Mouse (Mus musculus): Measurements from ENCODE around the gene Tle4. TPM values are rescaled to one million over a fixed set of nuclear protein-coding genes. Genes with fewer than 3 reads are reported as not detected.

The Tle4 gene
- total and polyA plus RNA-seq, 3 experiments, result 18.9 to 27.7 (median 23.4) TPM

DNA sequence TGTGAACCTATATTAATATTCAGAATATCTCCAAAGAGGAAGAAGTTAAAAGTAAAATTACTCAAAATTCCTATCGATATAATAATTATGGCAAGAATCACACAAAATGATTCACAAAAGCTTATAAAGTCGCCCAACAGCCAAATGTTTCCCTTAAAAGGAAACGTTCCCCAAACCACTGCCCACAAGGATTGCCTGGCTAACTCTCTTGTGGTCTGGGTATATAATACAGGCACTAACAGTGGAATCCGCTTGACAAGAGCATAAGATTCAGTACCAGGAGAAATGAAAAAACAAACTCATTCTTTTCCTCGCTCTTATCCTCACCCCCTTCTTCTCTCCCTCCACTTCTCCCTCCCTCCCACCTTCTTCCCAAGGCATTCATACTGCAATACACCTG lies 19.2 kb downstream of the Tle4 start:
- Histone ChIP-seq H3K4me3 (replicated peaks in 1 of 3; ENCODE audit: low read depth in 2 of 3, low read length in 2 of 3, poor library complexity in 1 of 3) (no peak overlapping the region), H3K27me3 (replicated peaks) (no peaks in the 10 kb centered on the region), H3K27ac (ENCODE audit: insufficient read depth, low read depth) (no peak overlapping the region), H3K9me3 (replicated peaks; ENCODE audit: low read length) (no peaks in the 10 kb centered on the region), H3K4me2 (ENCODE audit: insufficient read depth, low read depth, poor library complexity, severe bottlenecking) (no peak overlapping the region), H3K36me3 (replicated peaks in 1 of 2; ENCODE audit: control insufficient read depth in 1 of 2, insufficient read depth in 1 of 2, low read length in 1 of 2) (peaks cover 20 to 62% of the 10 kb centered on the region in 2 experiments), H3K79me2 (replicated peaks; ENCODE audit: control insufficient read depth, extremely low read depth, insufficient read depth, poor library complexity, severe bottlenecking) (peaks cover 57% of the 10 kb centered on the region), H3K9ac (ENCODE audit: insufficient read depth, low read depth) (no peak overlapping the region), H3K4me1 (ENCODE audit: control insufficient read depth in 1 of 2, insufficient read depth in 2 of 2) (peaks cover 3 to 20% of the 10 kb centered on the region in 2 experiments; a peak in 2 of 4 replicates)
- DNase-seq (ENCODE audit: extremely low read depth), result no peak
- in situ Hi-C loops (cut with MboI; ENCODE audit: low pct_ligation_motif_present, low pct_unique_long_range_greater_than_20kb, low sequenced_read_pairs), result loop anchor here (25.0 kb wide), 1 partner anchor 591 kb away; no protein-coding TSS in a partner anchor
- dilution Hi-C loops (cut with MboI; ENCODE audit: extremely low pct_ligation_motif_present, extremely low pct_unique_long_range_greater_than_20kb, low sequenced_read_pairs), result no loop called here
- TF ChIP-seq MEF2A (IDR thresholded peaks at IDR 0.05; ENCODE audit: borderline replicate concordance, low read depth, low read length) (no peak), SIN3A (IDR thresholded peaks at IDR 0.05; ENCODE audit: low read length) (no peak), ETS1 (conservative IDR thresholded peaks at IDR 0.05; ENCODE audit: low read depth, low read length) (no peak), IRF4 (IDR thresholded peaks at IDR 0.05; ENCODE audit: low read depth, low read length) (no peak), CHD2 (IDR thresholded peaks at IDR 0.05; ENCODE audit: low read length) (no peak), JUN (IDR thresholded peaks at IDR 0.05; ENCODE audit: insufficient read depth, low read depth, low read length) (no peak), ELF1 (IDR thresholded peaks at IDR 0.05; ENCODE audit: low read depth, low read length) (no peak), CHD1 (IDR thresholded peaks at IDR 0.05; ENCODE audit: low read depth, low read length) (no peak), PAX5 (IDR thresholded peaks at IDR 0.05; ENCODE audit: low read length) (no peak), USF2 (conservative IDR thresholded peaks at IDR 0.05; ENCODE audit: low read depth, low read length) (no peak), NELFE (IDR thresholded peaks at IDR 0.05; ENCODE audit: low read depth, low read length) (no peak), CTCF (conservative IDR thresholded peaks at IDR 0.05 in 1 of 2, IDR thresholded peaks at IDR 0.05 in 1 of 2; ENCODE audit: low read depth in 2 of 2, low read length in 2 of 2) (no peak), USF1 (IDR thresholded peaks at IDR 0.05; ENCODE audit: low read depth, low read length) (no peak), BHLHE40 (IDR thresholded peaks at IDR 0.05; ENCODE audit: low read depth, low read length) (no peak), KAT2A (IDR thresholded peaks at IDR 0.05; ENCODE audit: insufficient replicate concordance, low read length) (no peak), POLR2AphosphoS2 (IDR thresholded peaks at IDR 0.05; ENCODE audit: low read depth, low read length) (no peak), TCF12 (IDR thresholded peaks at IDR 0.05; ENCODE audit: low read depth, low read length) (no peak), GABPA (IDR thresholded peaks at IDR 0.05; ENCODE audit: insufficient replicate concordance, low read depth, low read length) (no peak), MAFK (IDR thresholded peaks at IDR 0.05; ENCODE audit: insufficient replicate concordance, low read length) (no peak)

DNA sequence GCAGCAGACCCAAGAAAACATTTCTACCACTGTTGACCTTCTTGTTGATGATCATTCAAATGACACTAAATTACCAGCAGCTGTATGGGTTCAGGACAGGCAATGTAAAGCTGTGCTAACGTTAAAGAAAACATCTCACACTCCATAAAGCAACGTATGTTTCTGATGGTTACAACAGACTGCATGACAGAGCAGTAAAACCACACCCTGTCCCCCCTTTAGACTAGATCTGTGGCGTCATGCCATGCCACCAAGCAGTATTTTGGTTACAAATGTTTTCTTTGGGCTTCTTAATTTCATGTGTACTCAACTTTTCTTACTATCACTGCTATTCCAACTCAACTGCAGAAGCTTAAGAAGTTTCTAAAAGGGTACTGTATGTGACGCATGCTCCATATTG lies 19.8 kb downstream of the Tle4 start:
- H3K4me3 ChIP-seq (replicated peaks in 1 of 3; ENCODE audit: low read depth in 2 of 3, low read length in 2 of 3, poor library complexity in 1 of 3), result no peak overlapping the region
- dilution Hi-C loops (cut with MboI; ENCODE audit: extremely low pct_ligation_motif_present, extremely low pct_unique_long_range_greater_than_20kb, low sequenced_read_pairs) (no loop called here), in situ Hi-C loops (cut with MboI; ENCODE audit: low pct_ligation_motif_present, low pct_unique_long_range_greater_than_20kb, low sequenced_read_pairs) (loop anchor here (25.0 kb wide), 1 partner anchor 591 kb away; no protein-coding TSS in a partner anchor)
- H3K4me1 ChIP-seq (ENCODE audit: control insufficient read depth in 1 of 2, insufficient read depth in 2 of 2), result peaks cover 3 to 20% of the 10 kb centered on the region in 2 experiments; a peak in 2 of 4 replicates
- TF ChIP-seq JUND (conservative IDR thresholded peaks at IDR 0.05; ENCODE audit: low read depth, low read length) (no peak), EP300 (IDR thresholded peaks at IDR 0.05; ENCODE audit: low read length) (no peak), SIN3A (IDR thresholded peaks at IDR 0.05; ENCODE audit: low read length) (no peak), RCOR1 (conservative IDR thresholded peaks at IDR 0.05; ENCODE audit: low read depth, low read length) (no peak), KAT2A (IDR thresholded peaks at IDR 0.05; ENCODE audit: insufficient replicate concordance, low read length) (no peak), MEF2A (IDR thresholded peaks at IDR 0.05; ENCODE audit: borderline replicate concordance, low read depth, low read length) (no peak), ZMIZ1 (IDR thresholded peaks at IDR 0.05; ENCODE audit: low read depth, low read length) (no peak), TBP (conservative IDR thresholded peaks at IDR 0.05; ENCODE audit: low read depth, low read length) (no peak), RAD21 (IDR thresholded peaks at IDR 0.05; ENCODE audit: low read depth, low read length) (no peak), TCF12 (IDR thresholded peaks at IDR 0.05; ENCODE audit: low read depth, low read length) (no peak), HCFC1 (IDR thresholded peaks at IDR 0.05; ENCODE audit: low read depth, low read length) (no peak), NELFE (IDR thresholded peaks at IDR 0.05; ENCODE audit: low read depth, low read length) (no peak)
- DNase-seq (ENCODE audit: extremely low read depth), result no peak
- no peak overlapping the region for H3K4me2 ChIP-seq (ENCODE audit: insufficient read depth, low read depth, poor library complexity, severe bottlenecking)
- no peaks in the 10 kb centered on the region for H3K27me3 ChIP-seq (replicated peaks)
- H3K36me3 ChIP-seq (replicated peaks in 1 of 2; ENCODE audit: control insufficient read depth in 1 of 2, insufficient read depth in 1 of 2, low read length in 1 of 2), result peaks cover 20 to 62% of the 10 kb centered on the region in 2 experiments
- H3K27ac ChIP-seq (ENCODE audit: insufficient read depth, low read depth), result no peak overlapping the region
- no peak overlapping the region for H3K9ac ChIP-seq (ENCODE audit: insufficient read depth, low read depth)
- peaks cover 59% of the 10 kb centered on the region for H3K79me2 ChIP-seq (replicated peaks; ENCODE audit: control insufficient read depth, extremely low read depth, insufficient read depth, poor library complexity, severe bottlenecking)
- no peaks in the 10 kb centered on the region for H3K9me3 ChIP-seq (replicated peaks; ENCODE audit: low read length)
